Mouse (Mus musculus) heart, embryonic 11.5 days (tissue): ENCODE measurements around the gene Prr5l. TPM values are rescaled to one million over a fixed set of nuclear protein-coding genes. Genes with fewer than 3 reads are reported as not detected.

Experiments
- ATAC-seq: fragments of 200-750 bp; cut with Nextera tagmentation; replicated peaks from 2 replicates; pipeline ENCODE4 v1.8.0; 2017; ENCODE audit warnings: moderate library complexity; ENCODE audit not compliant: insufficient number of reproducible peaks, low FRiP score, low TSS enrichment
- H3K27ac ChIP-seq: fragments of 300-500 bp; sonication (generic); 2 replicates; pipeline ENCODE4 v1.5.1; 2014; ENCODE audit warnings: mild to moderate bottlenecking, low read depth, low read length
- H3K27me3 ChIP-seq: fragments of 300-500 bp; sonication (generic); 2 replicates; pipeline ENCODE4 v1.6.1; 2014; ENCODE audit warnings: mild to moderate bottlenecking, low read length, mixed read lengths; ENCODE audit not compliant: control insufficient read depth, insufficient read depth
- H3K36me3 ChIP-seq: fragments of 300-500 bp; sonication (generic); 2 replicates; pipeline ENCODE4 v1.6.1; 2014; ENCODE audit warnings: mild to moderate bottlenecking, low read length, moderate library complexity, mixed read lengths; ENCODE audit not compliant: control insufficient read depth, insufficient read depth
- H3K4me1 ChIP-seq: fragments of 300-500 bp; sonication (generic); 2 replicates; pipeline ENCODE4 v1.6.1; 2014; ENCODE audit warnings: low read length; ENCODE audit not compliant: control insufficient read depth, insufficient read depth
- H3K4me2 ChIP-seq: fragments of 300-500 bp; sonication (generic); 2 replicates; pipeline ENCODE4 v1.6.1; 2014; ENCODE audit warnings: mild to moderate bottlenecking, moderate library complexity
- H3K4me3 ChIP-seq: fragments of 300-500 bp; sonication (generic); 2 replicates; pipeline ENCODE4 v1.5.1; 2014; ENCODE audit warnings: low read depth, low read length
- H3K9ac ChIP-seq: fragments of 300-500 bp; sonication (generic); 2 replicates; pipeline ENCODE4 v1.6.1; 2014; ENCODE audit warnings: mild to moderate bottlenecking, low read depth, low read length, moderate library complexity
- H3K9me3 ChIP-seq: fragments of 300-500 bp; sonication (generic); replicated peaks from 2 replicates; pipeline ENCODE4 v1.6.1; 2016; ENCODE audit warnings: low read length; ENCODE audit not compliant: control insufficient read depth
- WGBS: fragments of 180-500 bp; shearing (Covaris S2); extraction: QIAGEN DNeasy Blood & Tissue Kit; methylation state at CpG from one replicate; pipeline ENCODE4 v1.1.7; 2014; ENCODE audit not compliant: insufficient replicate concordance; 5-methylcytosine and 5-hydroxymethylcytosine counted together
- polyA plus RNA-seq: library from polyadenylated mRNA; unstranded; fragments of >200 nt; fragmentation: Nextera tagmentation; extraction: Ambion mirVana; gene quantifications from 2 replicates; pipeline ENCODE4 v1.2.1, GENCODE M21; 2014

Gene Prr5l
- polyA plus RNA-seq, 1 experiment from 2014 or later = 9.2 TPM

DNA sequence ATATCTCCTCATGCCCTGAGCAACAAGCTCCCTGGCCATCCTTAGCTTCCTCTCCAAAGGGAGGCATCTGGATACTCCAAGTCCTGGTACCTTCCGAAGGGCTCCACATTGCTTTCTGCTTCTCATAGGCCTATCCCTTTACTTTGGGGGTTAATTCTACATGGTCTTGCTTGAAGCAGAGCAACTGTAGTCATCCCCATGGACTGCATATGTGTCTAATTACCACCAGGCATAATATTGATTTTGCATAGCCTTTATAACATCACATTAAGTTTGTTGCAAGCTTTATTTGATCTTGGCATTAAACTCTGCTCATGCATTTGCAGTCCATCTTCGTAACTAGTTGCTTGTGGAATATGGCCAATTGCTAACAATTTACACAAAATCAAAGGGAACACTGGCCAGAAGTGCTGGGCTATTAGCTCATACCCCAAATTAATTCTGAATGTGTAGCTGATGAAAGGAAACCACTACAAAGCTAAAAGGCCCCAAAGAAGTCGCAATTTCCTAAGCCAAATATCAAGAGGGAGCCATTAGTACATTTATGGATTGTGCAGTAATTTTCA, 21.8 kb downstream of the Prr5l start:
- no peaks in the 10 kb centered on the region for H3K36me3 ChIP-seq
- H3K27me3 ChIP-seq = 0 out of 2 replicates have a peak, but pooled peaks cover 4% of the 10 kb centered on the region
- H3K9ac ChIP-seq = no peak overlapping the region
- no peak overlapping the region for H3K4me2 ChIP-seq
- H3K4me3 ChIP-seq = no peak overlapping the region
- no peak for ATAC-seq
- H3K9me3 ChIP-seq = no peaks in the 10 kb centered on the region
- no peak overlapping the region for H3K27ac ChIP-seq
- WGBS = 83% methylated on average over 3 of the region's 3 CpGs
- peaks cover 2% of the 10 kb centered on the region; the same call in 1 of the 2 replicates for H3K4me1 ChIP-seq

DNA sequence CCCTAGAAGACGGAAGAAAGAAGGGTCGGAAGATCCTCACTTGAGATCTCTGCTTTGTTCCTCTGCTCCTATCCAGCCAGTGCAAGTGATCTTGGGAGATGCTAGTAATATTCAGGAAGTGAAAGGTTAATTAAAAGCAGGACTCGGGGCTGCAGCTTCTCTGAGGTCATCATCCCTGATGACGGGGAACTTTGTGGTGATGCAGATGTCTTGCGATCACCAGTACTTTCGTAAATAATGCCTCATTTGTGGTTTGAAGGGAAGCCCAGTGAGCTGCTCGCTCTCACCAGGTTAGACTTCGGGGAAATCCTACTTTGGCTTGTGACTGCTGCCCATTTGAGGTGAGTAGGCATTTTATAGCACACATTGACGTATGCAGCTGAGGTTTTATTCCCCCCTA, 26.7 kb downstream of the Prr5l start:
- H3K36me3 ChIP-seq = no peaks in the 10 kb centered on the region
- H3K4me3 ChIP-seq = no peak overlapping the region
- ATAC-seq = no peak
- H3K4me2 ChIP-seq = no peak overlapping the region
- H3K9ac ChIP-seq = no peak overlapping the region
- WGBS = 85% methylated on average over 9 of the region's 9 CpGs
- no peaks in the 10 kb centered on the region for H3K4me1 ChIP-seq
- no peaks in the 10 kb centered on the region for H3K27me3 ChIP-seq
- no peak overlapping the region for H3K27ac ChIP-seq
- H3K9me3 ChIP-seq = no peaks in the 10 kb centered on the region

DNA sequence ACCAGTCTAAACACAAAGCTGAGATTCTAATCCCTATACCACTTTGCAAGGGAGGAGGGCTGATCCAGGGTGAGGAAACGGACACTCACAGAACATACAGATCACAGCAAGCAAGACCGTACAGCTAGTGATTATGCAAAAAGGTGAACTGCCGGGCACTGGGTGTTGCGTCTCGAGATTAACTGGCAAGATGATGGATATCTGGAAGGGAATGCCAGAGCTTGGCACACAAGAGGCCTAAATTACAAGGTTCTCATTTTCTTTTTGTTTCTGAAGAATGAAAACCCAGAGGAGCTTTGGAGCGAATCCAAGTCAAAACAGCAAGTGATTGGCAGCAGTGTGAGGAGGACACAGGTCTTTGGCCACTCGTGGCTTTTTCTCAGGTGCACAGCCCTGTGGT, 28.0 kb downstream of the Prr5l start:
- ATAC-seq = no peak
- Histone ChIP-seq H3K9me3 (no peaks in the 10 kb centered on the region), H3K27ac (no peak overlapping the region), H3K4me1 (no peaks in the 10 kb centered on the region), H3K9ac (no peak overlapping the region), H3K27me3 (no peaks in the 10 kb centered on the region), H3K36me3 (no peaks in the 10 kb centered on the region), H3K4me3 (no peak overlapping the region), H3K4me2 (no peak overlapping the region)
- 70% methylated on average over 7 of the region's 7 CpGs for WGBS

DNA sequence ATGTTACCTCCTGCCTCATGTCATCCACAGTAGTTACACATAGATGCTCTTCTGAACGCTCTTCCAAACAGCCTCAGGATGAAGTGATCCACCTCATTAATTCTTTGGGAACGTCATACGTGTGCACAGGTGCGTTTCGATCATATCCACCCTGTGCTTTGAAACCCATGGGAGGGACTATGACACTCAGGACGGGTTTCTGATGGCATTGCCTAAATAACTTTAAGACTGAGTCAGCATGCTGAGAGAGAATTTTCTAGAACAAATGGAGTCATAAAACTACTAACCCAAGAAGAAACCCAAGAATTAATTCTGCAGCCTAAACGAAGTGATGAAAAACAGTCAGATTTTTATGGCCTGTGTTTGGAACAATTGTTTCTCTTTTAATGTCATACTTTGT, 40.1 kb downstream of the Prr5l start:
- H3K9ac ChIP-seq = no peak overlapping the region
- H3K4me1 ChIP-seq = no peaks in the 10 kb centered on the region
- H3K4me3 ChIP-seq = no peak overlapping the region
- no peaks in the 10 kb centered on the region for H3K27me3 ChIP-seq
- H3K36me3 ChIP-seq = no peaks in the 10 kb centered on the region
- no peak for ATAC-seq
- 79% methylated on average over 7 of the region's 7 CpGs for WGBS
- H3K27ac ChIP-seq = no peak overlapping the region
- H3K9me3 ChIP-seq = no peaks in the 10 kb centered on the region
- H3K4me2 ChIP-seq = no peak overlapping the region

DNA sequence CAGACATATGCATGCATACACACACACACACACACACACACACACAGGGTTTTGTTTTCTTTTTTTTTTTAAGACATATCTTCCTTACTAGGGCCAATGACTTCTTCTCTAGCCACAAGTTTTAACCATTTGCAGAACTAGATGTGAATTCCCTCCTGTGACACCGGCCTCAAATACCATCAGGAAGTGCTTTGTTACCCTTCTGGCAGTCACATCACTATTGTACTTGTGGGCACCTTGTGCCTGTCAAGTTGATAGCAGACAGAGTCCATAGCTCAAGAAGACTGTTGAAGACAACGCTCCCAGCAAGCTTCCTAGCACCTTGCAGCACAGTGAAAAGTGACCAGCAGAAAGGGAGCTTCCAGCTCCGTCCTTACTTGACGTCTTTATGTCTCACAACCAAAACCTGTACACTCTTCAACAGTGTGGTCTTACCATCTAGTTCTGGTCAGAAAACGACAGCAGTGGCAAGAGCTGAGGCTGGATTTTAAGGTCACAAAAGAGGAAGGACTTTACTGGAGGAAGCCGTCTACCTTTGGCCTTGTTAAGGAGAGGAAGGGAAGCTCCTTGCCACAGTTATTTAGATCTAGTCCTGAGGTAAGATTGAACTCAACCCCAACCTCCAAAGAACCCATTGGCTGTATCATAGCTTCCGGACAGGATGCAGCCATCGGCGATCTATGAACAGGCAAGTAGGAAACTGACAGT, 47.9 kb downstream of the Prr5l start:
- Histone ChIP-seq H3K4me2 (no peak overlapping the region), H3K36me3 (no peaks in the 10 kb centered on the region), H3K4me3 (no peak overlapping the region), H3K9me3 (no peaks in the 10 kb centered on the region), H3K27ac (no peak overlapping the region), H3K4me1 (peaks cover 6% of the 10 kb centered on the region; the same call in 1 of the 2 replicates), H3K27me3 (no peaks in the 10 kb centered on the region), H3K9ac (no peak overlapping the region)
- 73% methylated on average over 9 of the region's 9 CpGs for WGBS
- no peak for ATAC-seq

DNA sequence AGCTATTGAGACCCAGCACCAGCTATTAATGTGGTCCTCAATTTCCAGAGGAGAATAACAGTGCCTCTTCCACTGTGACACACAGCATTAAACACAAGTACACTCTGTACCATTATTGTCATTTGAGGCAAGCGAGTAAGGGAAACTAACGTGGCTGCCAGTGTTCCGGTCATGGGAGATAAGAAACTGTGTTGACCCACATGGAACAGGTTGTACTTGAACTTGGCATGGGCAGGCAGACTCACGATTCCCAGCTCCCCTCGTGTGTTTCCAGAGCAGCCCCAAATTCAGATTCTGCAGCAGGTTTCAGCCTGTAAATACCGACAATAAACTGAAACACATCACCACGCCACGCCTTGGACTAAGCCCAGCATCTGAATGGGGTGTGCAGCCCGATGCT, 50.5 kb downstream of the Prr5l start:
- Histone ChIP-seq H3K36me3 (no peaks in the 10 kb centered on the region), H3K27me3 (no peaks in the 10 kb centered on the region), H3K4me3 (no peak overlapping the region), H3K9ac (no peak overlapping the region), H3K4me1 (peaks cover 11% of the 10 kb centered on the region; the same call in 1 of the 2 replicates), H3K4me2 (no peak overlapping the region), H3K9me3 (no peaks in the 10 kb centered on the region), H3K27ac (no peak overlapping the region)
- 65% methylated on average over 9 of the region's 9 CpGs for WGBS
- ATAC-seq = no peak

DNA sequence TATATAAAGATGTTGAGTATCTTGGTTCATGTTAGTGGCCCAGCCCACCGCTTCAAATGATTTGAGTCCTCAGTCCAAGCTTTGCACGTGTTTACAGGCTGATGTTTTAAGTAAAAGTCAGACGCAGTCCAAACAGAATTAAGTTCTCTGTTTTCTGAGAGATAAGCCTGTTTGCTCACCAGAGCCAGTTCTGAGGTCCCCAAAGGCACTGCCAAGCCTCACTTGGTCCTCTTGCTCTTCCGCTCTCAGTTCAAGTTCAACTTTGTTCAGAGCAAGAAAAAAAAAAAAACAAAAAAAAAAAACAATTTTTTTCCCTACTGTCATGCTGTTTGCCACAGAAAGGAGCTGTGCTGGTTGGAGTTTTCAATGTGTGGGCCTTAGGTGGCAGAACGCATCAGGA, 51.0 kb downstream of the Prr5l start:
- ATAC-seq = no peak
- H3K4me1 ChIP-seq = peaks cover 11% of the 10 kb centered on the region; the same call in 1 of the 2 replicates
- H3K4me3 ChIP-seq = no peak overlapping the region
- WGBS = 77% methylated on average over 5 of the region's 5 CpGs
- H3K9ac ChIP-seq = no peak overlapping the region
- H3K4me2 ChIP-seq = no peak overlapping the region
- no peaks in the 10 kb centered on the region for H3K27me3 ChIP-seq
- H3K27ac ChIP-seq = no peak overlapping the region
- H3K9me3 ChIP-seq = no peaks in the 10 kb centered on the region
- H3K36me3 ChIP-seq = no peaks in the 10 kb centered on the region

DNA sequence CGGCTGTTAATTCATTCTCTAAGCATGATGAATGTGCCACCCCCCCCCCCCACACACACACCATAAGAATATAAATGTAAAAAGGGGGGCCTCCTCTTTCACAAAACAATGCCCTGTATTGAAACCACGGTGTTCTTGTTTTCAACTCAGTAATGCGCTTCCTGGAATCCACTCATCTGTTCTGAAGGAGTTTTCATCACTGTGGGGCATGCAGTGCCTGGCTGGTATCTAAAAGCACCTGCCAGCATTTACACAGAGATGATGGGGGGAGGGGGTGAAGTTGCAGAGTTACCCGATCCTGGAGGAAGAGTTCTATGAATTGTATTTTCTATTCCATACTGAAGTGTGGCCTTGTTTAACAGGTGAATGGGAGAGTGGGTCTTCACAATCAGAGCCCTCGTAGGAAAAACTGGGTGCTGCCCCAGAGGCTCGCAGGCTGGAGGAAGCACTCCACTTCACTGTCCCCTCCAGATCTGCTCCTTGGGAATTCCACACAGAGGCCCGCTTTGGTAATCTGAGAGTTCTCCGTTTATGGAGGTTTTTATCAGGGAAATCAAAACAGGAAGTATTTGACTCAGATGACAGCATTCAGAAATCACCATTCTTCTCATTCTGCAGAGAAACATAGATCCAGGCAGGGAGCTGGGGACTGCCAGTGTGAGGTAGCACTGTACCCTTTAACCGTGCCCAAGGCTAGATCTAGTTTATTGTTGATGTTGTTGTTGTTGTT, 52.5 kb downstream of the Prr5l start:
- WGBS = 40% methylated on average over 9 of the region's 9 CpGs
- no peak for ATAC-seq
- Histone ChIP-seq H3K27me3 (no peaks in the 10 kb centered on the region), H3K4me3 (no peak overlapping the region), H3K9me3 (no peaks in the 10 kb centered on the region), H3K4me1 (peaks cover 11% of the 10 kb centered on the region; the same call in 1 of the 2 replicates), H3K4me2 (no peak overlapping the region), H3K36me3 (no peaks in the 10 kb centered on the region), H3K9ac (no peak overlapping the region), H3K27ac (no peak overlapping the region)
